Mouse (Mus musculus) MEL (cell line): Measurements from ENCODE around the gene AC124108.1. TPM values are rescaled to one million over a fixed set of nuclear protein-coding genes. Genes with fewer than 3 reads are reported as not detected.

Source experiments
- DNase-seq: peaks from one replicate; pipeline ENCODE4 v3.0.0; 2011; ENCODE audit warnings: low read depth, low spot score
- H3K27ac ChIP-seq: 2 replicates; pipeline ENCODE4 v1.5.1; 2012; ENCODE audit warnings: low read depth, mild to moderate bottlenecking, control low read depth, low read length, moderate library complexity; ENCODE audit not compliant: control insufficient read depth
- H3K27me3 ChIP-seq, 2 experiments: fragments of 150-350 bp in 1 of 2; sonication (generic) in 1 of 2; 2 replicates each; pipeline ENCODE4 v1.6.1; 2012; ENCODE audit warnings: low read length in 2 of 2, mild to moderate bottlenecking in 2 of 2, improper control_type of control experiment in 1 of 2, moderate library complexity in 1 of 2; ENCODE audit not compliant: insufficient read depth in 2 of 2, control insufficient read depth in 1 of 2
- H3K36me3 ChIP-seq, 2 experiments: 2 replicates each; pipeline ENCODE4 v1.6.1; 2012 to 2014; ENCODE audit warnings: low read length in 2 of 2, improper control_type of control experiment in 1 of 2, inconsistent platforms in 1 of 2, mild to moderate bottlenecking in 1 of 2; ENCODE audit not compliant: insufficient read depth in 2 of 2, control insufficient read depth in 1 of 2
- H3K4me1 ChIP-seq, 2 experiments: fragments of 150-350 bp in 1 of 2; sonication (generic) in 1 of 2; 2 replicates each; pipeline ENCODE4 v1.6.1; 2012; ENCODE audit warnings: low read length in 2 of 2, improper control_type of control experiment in 1 of 2, mild to moderate bottlenecking in 1 of 2; ENCODE audit not compliant: insufficient read depth in 2 of 2, control insufficient read depth in 1 of 2
- H3K4me3 ChIP-seq, 2 experiments: fragments of 150-350 bp in 1 of 2; sonication (generic) in 1 of 2; 2 replicates each; pipeline ENCODE4 v1.5.1; 2012; ENCODE audit warnings: low read depth in 2 of 2, low read length in 2 of 2, mild to moderate bottlenecking in 2 of 2, moderate library complexity in 2 of 2, control low read depth in 1 of 2, improper control_type of control experiment in 1 of 2; ENCODE audit not compliant: control insufficient read depth in 1 of 2, insufficient read depth in 1 of 2
- H3K79me2 ChIP-seq: 2 replicates; pipeline ENCODE4 v1.6.1; 2012; ENCODE audit warnings: mild to moderate bottlenecking, low read length, moderate library complexity; ENCODE audit not compliant: control insufficient read depth, poor library complexity, insufficient read depth
- H3K9ac ChIP-seq: 2 replicates; pipeline ENCODE4 v1.6.1; 2012; ENCODE audit warnings: low read depth, mild to moderate bottlenecking, control low read depth, low read length, moderate library complexity; ENCODE audit not compliant: control insufficient read depth, poor library complexity, severe bottlenecking
- H3K9me3 ChIP-seq: fragments of 150-350 bp; sonication (generic); replicated peaks from 2 replicates; pipeline ENCODE4 v1.6.1; 2012; ENCODE audit warnings: mild to moderate bottlenecking, low read length, improper control_type of control experiment, moderate library complexity; ENCODE audit not compliant: insufficient read depth
- CHD2 ChIP-seq: IDR thresholded peaks from 2 replicates; pipeline ENCODE4 v1.6.1; 2011; ENCODE audit warnings: low read length, improper control_type of control experiment
- CTCF ChIP-seq, 3 experiments: IDR thresholded peaks in 2 of 3; conservative IDR thresholded peaks in 1 of 3; 2 replicates each; pipeline ENCODE4 v1.5.1; 2011 to 2012; ENCODE audit warnings: low read length in 3 of 3, low read depth in 2 of 3, mild to moderate bottlenecking in 2 of 3, improper control_type of control experiment in 1 of 3, inconsistent platforms in 1 of 3, mixed read lengths in 1 of 3, moderate library complexity in 1 of 3; ENCODE audit not compliant: control insufficient read depth in 1 of 3, insufficient read depth in 1 of 3, poor library complexity in 1 of 3, severe bottlenecking in 1 of 3
- ETS1 ChIP-seq: IDR thresholded peaks from 2 replicates; pipeline ENCODE4 v1.6.1; 2012; ENCODE audit warnings: low read depth, mild to moderate bottlenecking, inconsistent platforms, low read length, improper control_type of control experiment, moderate library complexity
- GABPA ChIP-seq: IDR thresholded peaks from 2 replicates; pipeline ENCODE4 v1.6.1; 2012; ENCODE audit warnings: low read depth, mild to moderate bottlenecking, inconsistent platforms, low read length, improper control_type of control experiment, moderate library complexity
- HCFC1 ChIP-seq: IDR thresholded peaks from 2 replicates; pipeline ENCODE4 v1.6.1; 2012; ENCODE audit warnings: low read depth, mild to moderate bottlenecking, inconsistent platforms, low read length, improper control_type of control experiment, moderate library complexity
- KAT2A ChIP-seq: conservative IDR thresholded peaks from 2 replicates; pipeline ENCODE4 v1.6.1; 2012; ENCODE audit warnings: low read depth, low read length, improper control_type of control experiment, inconsistent platforms
- MAX ChIP-seq: IDR thresholded peaks from 2 replicates; pipeline ENCODE4 v1.6.1; 2011; ENCODE audit warnings: low read length, improper control_type of control experiment
- MEF2A ChIP-seq: IDR thresholded peaks from 2 replicates; pipeline ENCODE4 v1.6.1; 2014; ENCODE audit warnings: low read depth, mild to moderate bottlenecking, inconsistent platforms, low read length, improper control_type of control experiment; ENCODE audit not compliant: poor library complexity, insufficient replicate concordance, severe bottlenecking; ENCODE audit errors: extremely low read depth
- MYB ChIP-seq: IDR thresholded peaks from 2 replicates; pipeline ENCODE4 v1.6.1; 2011; ENCODE audit warnings: mild to moderate bottlenecking, low read depth, low read length, improper control_type of control experiment
- MYC ChIP-seq: IDR thresholded peaks from 2 replicates; pipeline ENCODE4 v1.6.1; 2011; ENCODE audit warnings: low read depth, mild to moderate bottlenecking, low read length, improper control_type of control experiment, moderate library complexity
- NRF1 ChIP-seq: IDR thresholded peaks from 2 replicates; pipeline ENCODE4 v1.6.1; 2014; ENCODE audit warnings: low read depth, mild to moderate bottlenecking, inconsistent platforms, low read length, improper control_type of control experiment, moderate library complexity; ENCODE audit not compliant: poor library complexity, insufficient read depth, severe bottlenecking
- RAD21 ChIP-seq: IDR thresholded peaks from 2 replicates; pipeline ENCODE4 v1.6.1; 2011; ENCODE audit warnings: mild to moderate bottlenecking, low read depth, low read length, improper control_type of control experiment
- SIN3A ChIP-seq: IDR thresholded peaks from 2 replicates; pipeline ENCODE4 v1.6.1; 2012; ENCODE audit warnings: low read length, improper control_type of control experiment, inconsistent platforms
- TAL1 ChIP-seq: IDR thresholded peaks from 2 replicates; pipeline ENCODE4 v1.6.1; 2012; ENCODE audit warnings: mild to moderate bottlenecking, inconsistent platforms, low read length, moderate library complexity, mixed read lengths
- TBP ChIP-seq: IDR thresholded peaks from 2 replicates; pipeline ENCODE4 v1.8.0; 2011; ENCODE audit warnings: low read depth, low read length, improper control_type of control experiment
- TCF12 ChIP-seq: IDR thresholded peaks from 2 replicates; pipeline ENCODE4 v1.6.1; 2014; ENCODE audit warnings: low read depth, mild to moderate bottlenecking, inconsistent platforms, low read length, improper control_type of control experiment, moderate library complexity
- ZNF384 ChIP-seq: IDR thresholded peaks from 2 replicates; pipeline ENCODE4 v1.6.1; 2012; ENCODE audit warnings: low read depth, mild to moderate bottlenecking, inconsistent platforms, low read length, improper control_type of control experiment
- polyA plus RNA-seq, 2 experiments: library from polyadenylated mRNA; stranded (reverse) in 1 of 2; unstranded in 1 of 2; fragments of >175 nt in 1 of 2; fragments of >200 nt in 1 of 2; gene quantifications; 2 replicates each; pipeline versions ENCODE4 v1.2.1 to v1.2.4; 2012; ENCODE audit warnings: low replicate concordance in 2 of 2, low read depth in 1 of 2; ENCODE audit not compliant: insufficient read length in 2 of 2, insufficient read depth in 1 of 2, missing spikeins in 1 of 2
- total RNA-seq: library from RNA; depleted of rRNA; stranded (reverse); fragments of 300-350 nt; gene quantifications from 2 replicates; pipeline ENCODE4 v1.2.3, GENCODE M21; 2012

Gene AC124108.1
- total and polyA plus RNA-seq, 3 experiments = not detected

DNA sequence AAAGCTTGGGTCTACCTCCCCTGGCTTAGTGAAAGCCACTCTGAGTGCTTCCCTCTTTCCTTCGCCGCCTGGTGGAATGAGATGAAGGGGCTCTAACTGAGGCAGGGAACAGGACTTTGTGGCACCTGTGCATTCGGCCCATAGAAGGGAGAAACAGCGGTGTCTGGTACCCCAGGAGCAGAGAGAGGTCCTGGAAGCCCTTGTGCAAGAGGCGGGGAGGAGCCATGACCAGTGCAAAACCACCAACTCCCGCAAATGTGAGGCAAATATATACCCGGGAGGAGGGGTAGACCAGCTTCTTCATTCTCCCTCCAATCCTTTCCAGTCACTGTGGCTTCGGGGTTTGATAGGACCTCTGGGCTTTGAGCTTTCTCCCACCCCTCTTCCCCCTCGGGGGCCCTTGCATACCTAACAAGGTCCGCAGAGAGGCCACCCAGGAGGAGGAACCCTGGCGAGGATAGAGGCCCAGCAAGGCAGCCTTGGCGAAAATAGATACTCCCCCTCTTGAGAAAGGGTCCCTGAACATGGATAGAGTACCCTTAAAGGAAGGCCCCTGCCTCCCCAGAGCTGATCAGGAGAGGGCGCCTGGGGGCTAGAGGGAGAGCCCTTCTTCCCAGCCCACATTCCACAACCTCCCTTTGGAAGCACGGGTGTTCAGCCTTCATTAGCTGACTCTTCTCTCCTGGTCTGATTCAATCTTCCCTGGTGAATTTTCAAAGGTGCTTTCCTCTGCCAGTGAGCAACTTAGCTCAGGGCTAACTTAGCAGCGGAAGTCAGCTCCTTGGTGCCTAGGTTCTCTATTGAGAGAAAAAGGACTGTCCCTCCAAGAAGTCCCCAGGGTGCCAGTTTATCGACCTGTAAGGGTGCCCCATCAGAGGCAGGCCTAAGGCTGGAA lies 776 bp downstream of the AC124108.1 start:
- Histone ChIP-seq H3K9me3 (no peaks in the 10 kb centered on the region), H3K36me3 (no peaks in the 10 kb centered on the region), H3K27ac (no peak overlapping the region), H3K79me2 (no peaks in the 10 kb centered on the region), H3K9ac (no peak overlapping the region), H3K4me1 (no peaks in the 10 kb centered on the region), H3K27me3 (peaks cover 2 to 12% of the 10 kb centered on the region in 2 experiments), H3K4me3 (no peak overlapping the region)
- TF ChIP-seq TAL1 (no peak), MYC (no peak), KAT2A (no peak), TCF12 (no peak), MEF2A (no peak), NRF1 (no peak), ETS1 (no peak), CTCF (IDR thresholded peaks at IDR 0.05 in 2 of 3, conservative IDR thresholded peaks at IDR 0.05 in 1 of 3; ENCODE audit: control insufficient read depth in 1 of 3, insufficient read depth in 1 of 3, low read depth in 2 of 3, low read length in 3 of 3, poor library complexity in 1 of 3, severe bottlenecking in 1 of 3) (no peak), MYB (no peak)
- DNase-seq = no peak

DNA sequence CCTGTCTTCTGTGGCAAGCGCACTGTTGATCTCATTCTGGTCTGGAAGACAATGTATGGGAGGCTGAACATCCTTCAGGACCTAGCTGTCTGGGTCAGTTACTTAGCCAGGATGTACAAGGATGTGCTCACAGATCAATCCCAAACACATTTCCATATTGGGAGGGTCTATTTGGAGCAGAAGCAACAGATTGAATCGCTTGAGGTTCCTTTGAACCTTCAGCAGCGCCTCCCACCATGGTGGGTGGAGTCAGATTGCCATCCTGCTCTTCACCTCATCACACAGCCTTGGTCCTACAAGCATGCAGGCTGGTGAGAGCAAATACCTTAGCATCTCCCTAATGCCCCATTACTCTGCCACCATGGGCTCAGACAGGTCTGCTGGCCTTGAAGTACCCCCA lies 2.5 kb downstream of the AC124108.1 start:
- H3K36me3 ChIP-seq = no peaks in the 10 kb centered on the region
- no peak for DNase-seq
- peaks cover 5 to 14% of the 10 kb centered on the region in 2 experiments for H3K27me3 ChIP-seq
- no peak overlapping the region for H3K4me3 ChIP-seq
- no peak overlapping the region for H3K9ac ChIP-seq
- H3K9me3 ChIP-seq = no peaks in the 10 kb centered on the region
- H3K4me1 ChIP-seq = no peaks in the 10 kb centered on the region
- TF ChIP-seq GABPA (no peak), NRF1 (no peak), SIN3A (no peak), MAX (no peak), RAD21 (no peak), HCFC1 (no peak), TBP (no peak), TAL1 (no peak), CHD2 (no peak), TCF12 (no peak), ZNF384 (no peak)
- H3K79me2 ChIP-seq = no peaks in the 10 kb centered on the region
- no peak overlapping the region for H3K27ac ChIP-seq
